Mouse (Mus musculus): ENCODE measurements at regions not wholly inside any gene's neighbourhood (a gene's known extent, or its start where the extent isn't known, plus 50 kb on each side); places are given as distances from the start of the nearest gene placed in this dataset.

GRCm38 (mm10) chr7:137653837-137654236 lies 216.4 kb downstream of the Glrx3 start:
- TF ChIP-seq GATA1 (IDR thresholded peaks at IDR 0.05; ENCODE audit: low read length) (no peak), TAL1 (IDR thresholded peaks at IDR 0.05; ENCODE audit: low read length) (no peak)
